Mouse (Mus musculus): ENCODE measurements around the gene Tbcd.

Gene Tbcd

GRCm38 (mm10) chr11:121451753-121452635 is at the start of gene Tbcd:
TSS of gene Tbcd (plus strand) at chr11:121451949.
- peak; percentile 97 for DNase-seq

GRCm38 (mm10) chr11:121407366-121408155 is 44.2 kb upstream of the Tbcd start:
- DNase-seq: no peak

GRCm38 (mm10) chr11:121414762-121415161 is 37.0 kb upstream of the Tbcd start:
- DNase-seq: no peak

- DNase-seq: no peak
Observed at GRCm38 (mm10) chr11:121415351-121415750, 36.4 kb upstream of the Tbcd start.

GRCm38 (mm10) chr11:121417971-121418370 is 33.8 kb upstream of the Tbcd start:
- no peak for DNase-seq

- DNase-seq: no peak
Observed at GRCm38 (mm10) chr11:121418932-121419331, 32.8 kb upstream of the Tbcd start.

GRCm38 (mm10) chr11:121420379-121420778 is 31.4 kb upstream of the Tbcd start:
- no peak for DNase-seq

- peak; percentile 100 for DNase-seq
Observed at GRCm38 (mm10) chr11:121420830-121421552, 30.8 kb upstream of the Tbcd start, which contains the start of gene Fn3krp. TSS of gene Fn3krp (plus strand) at chr11:121421401.

- no peak for DNase-seq
Observed at GRCm38 (mm10) chr11:121421553-121422173, 30.1 kb upstream of the Tbcd start.

- DNase-seq: no peak
Observed at GRCm38 (mm10) chr11:121433397-121433796, 18.4 kb upstream of the Tbcd start.

GRCm38 (mm10) chr11:121434156-121435155 is 17.3 kb upstream of the Tbcd start, which contains the start of gene Fn3k:
TSS of gene Fn3k (plus strand) at chr11:121434913.
- DNase-seq: peak; percentile 96

GRCm38 (mm10) chr11:121437236-121437635 is 14.5 kb upstream of the Tbcd start:
- DNase-seq: no peak

- no peak for DNase-seq
Observed at GRCm38 (mm10) chr11:121439686-121440292, 12.0 kb upstream of the Tbcd start.

GRCm38 (mm10) chr11:121441653-121442052 is 10.1 kb upstream of the Tbcd start:
- DNase-seq: no peak

- no peak for DNase-seq
Observed at GRCm38 (mm10) chr11:121442076-121442475, 9.7 kb upstream of the Tbcd start.

GRCm38 (mm10) chr11:121451216-121451726 is 478 bp upstream of the Tbcd start:
- DNase-seq: no peak

- no peak for DNase-seq
Observed at GRCm38 (mm10) chr11:121457874-121458273, 6.1 kb downstream of the Tbcd start.

GRCm38 (mm10) chr11:121467408-121467807 is 15.7 kb downstream of the Tbcd start:
- no peak for DNase-seq

- DNase-seq: no peak
Observed at GRCm38 (mm10) chr11:121474831-121475230, 23.1 kb downstream of the Tbcd start.

GRCm38 (mm10) chr11:121475699-121476415 is 24.1 kb downstream of the Tbcd start:
- peak; percentile 77 for DNase-seq
